In genomic region chr5:91767886-91768285, GRCm38 (mm10) we compare ENCODE assay signal across 25 mouse cellular contexts.
DNase-seq lines count a peak whose midpoint lies in the region; ATAC-seq lines count a peak whose summit lies in the region.
"Had no signal": no experiment of that assay in that cellular context is flagged by ENCODE, and none has a peak within 500 bp of the region (broad histone marks: within the 10 kb centered on the region; RNA-seq: fewer than 3 reads in every experiment).

No protein-coding gene starts in this region.

- 0 out of 2 replicates have a peak, but pooled peaks cover 6% of the 10 kb centered on the region for H3K4me1 ChIP-seq in midbrain, embryonic 15.5 days
- peaks cover 9% of the 10 kb centered on the region for H3K4me1 ChIP-seq in midbrain, embryonic 13.5 days (replicated peaks)

- 0 out of 2 replicates have a peak, but pooled peaks have one; percentile 22 for ATAC-seq in midbrain, embryonic 15.5 days (replicated peaks)
- ATAC-seq in midbrain, embryonic 13.5 days, result no peak
- ATAC-seq: forebrain, embryonic 13.5 days; hindbrain, postnatal 0 days; inflammation-experienced regulatory T-cells, adult 6 months; Patski had no signal

- no peak overlapping the region for H3K27ac ChIP-seq in midbrain, embryonic 15.5 days
- H3K27ac ChIP-seq in midbrain, embryonic 13.5 days, result no peak overlapping the region
- H3K27ac ChIP-seq: forebrain, embryonic 10.5 days; forebrain, embryonic 13.5 days; heart, embryonic 10.5 days; heart, embryonic 13.5 days; hindbrain, embryonic 14.5 days; hindbrain, postnatal 0 days had no signal

- H3K4me3 ChIP-seq in midbrain, embryonic 15.5 days, result no peak overlapping the region
- H3K4me3 ChIP-seq in midbrain, embryonic 13.5 days (replicated peaks), result no peak overlapping the region
- H3K4me3 ChIP-seq: forebrain, embryonic 10.5 days; forebrain, embryonic 13.5 days; heart, embryonic 10.5 days; heart, embryonic 13.5 days had no signal

- WGBS in midbrain, embryonic 15.5 days, result 65% methylated on average over 7 of the region's 7 CpGs
- whole genome bisulfite sequencing in midbrain, embryonic 13.5 days, result 75% methylated on average over 7 of the region's 7 CpGs

- H3K9ac ChIP-seq in midbrain, embryonic 15.5 days, result no peak overlapping the region
- H3K9ac ChIP-seq in midbrain, embryonic 13.5 days (replicated peaks), result no peak overlapping the region
- H3K9ac ChIP-seq: forebrain, embryonic 13.5 days; heart, embryonic 13.5 days; hindbrain, embryonic 14.5 days had no signal

- no peak overlapping the region for H3K4me2 ChIP-seq in midbrain, embryonic 15.5 days
- no peak overlapping the region for H3K4me2 ChIP-seq in midbrain, embryonic 13.5 days (replicated peaks)
- H3K4me2 ChIP-seq: forebrain, embryonic 13.5 days; heart, embryonic 13.5 days; hindbrain, embryonic 14.5 days had no signal

- no peaks in the 10 kb centered on the region for H3K9me3 ChIP-seq in midbrain, embryonic 15.5 days
- no peaks in the 10 kb centered on the region for H3K9me3 ChIP-seq in midbrain, embryonic 13.5 days
- H3K9me3 ChIP-seq: forebrain, embryonic 10.5 days; forebrain, embryonic 13.5 days; G1E; heart, embryonic 10.5 days; heart, embryonic 13.5 days had no signal

- no peaks in the 10 kb centered on the region for H3K36me3 ChIP-seq in midbrain, embryonic 15.5 days (replicated peaks)
- H3K36me3 ChIP-seq in midbrain, embryonic 13.5 days, result no peaks in the 10 kb centered on the region
- H3K36me3 ChIP-seq: forebrain, embryonic 10.5 days; G1E; heart, embryonic 10.5 days; heart, embryonic 13.5 days had no signal

- no peaks in the 10 kb centered on the region for H3K27me3 ChIP-seq in midbrain, embryonic 15.5 days (replicated peaks)
- H3K27me3 ChIP-seq in midbrain, embryonic 13.5 days, result no peaks in the 10 kb centered on the region
- H3K27me3 ChIP-seq: CH12.LX; forebrain, embryonic 13.5 days; heart, embryonic 13.5 days; Patski had no signal

- DNase-seq in layer of hippocampus, adult 11-12 months (ENCODE audit: low spot score), result peak; percentile 25
- DNase-seq in layer of hippocampus, postnatal 10 days (ENCODE audit: low spot score in 2 of 2), result no peak
- DNase-seq in layer of hippocampus, adult 9-11 months, result peak; percentile 37
- DNase-seq in adrenal gland, postnatal 14 days, result no peak
- DNase-seq: adrenal gland, postnatal 10 days; B cell, adult 2 months; cerebellum, adult 18-20 months; cerebellum, adult 9-10 months; cerebellum, postnatal 14 days; gastrocnemius, postnatal 25 days; heart, adult 18-20 months; heart, postnatal 14 days; heart, postnatal 4 days had no signal

Comparison
In these comparisons a context has a peak if more than half of its experiments do, and no peak if none do; other contexts are left out.
1. DNase-seq: peak in layer of hippocampus, adult 11-12 months (single experiment) and layer of hippocampus, adult 9-11 months (single experiment); none in layer of hippocampus, postnatal 10 days (0 of 2) and adrenal gland, postnatal 14 days (single experiment).